Comparison of ENCODE assay signal across 14 mouse cellular contexts in the genomic region with DNA sequence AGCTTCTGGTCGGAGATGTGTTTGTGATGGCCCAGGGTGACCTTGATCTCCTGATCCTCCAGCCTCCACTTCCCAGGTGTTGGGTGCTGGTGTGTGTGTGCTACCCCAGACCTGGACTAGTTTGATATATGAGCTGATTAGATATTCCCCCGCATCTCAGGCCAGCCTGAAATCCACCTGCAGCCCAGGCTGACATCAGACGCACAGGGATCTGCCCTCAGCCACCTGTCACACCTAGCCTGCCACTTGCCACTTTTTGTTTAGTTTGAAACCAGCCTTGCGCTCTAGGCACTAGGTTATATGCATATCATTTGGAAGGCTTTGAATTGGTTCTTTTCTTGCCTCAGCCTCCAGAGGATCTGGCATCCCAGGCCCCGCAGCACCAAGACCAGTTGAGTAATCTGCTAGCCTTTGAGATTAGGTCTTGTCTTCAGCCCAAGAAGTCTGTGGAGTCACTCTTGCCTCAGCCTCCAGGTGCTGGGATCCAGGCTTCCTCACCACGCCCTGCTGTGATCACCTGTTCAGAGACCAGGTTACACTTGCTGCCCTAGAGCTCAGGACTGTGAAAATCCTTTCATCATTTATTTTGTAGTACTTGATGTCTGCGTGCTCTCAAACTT. TPM values are rescaled to one million over a fixed set of nuclear protein-coding genes. Genes with fewer than 3 reads are reported as not detected.
"Had no signal": no experiment of that assay in that cellular context is flagged by ENCODE, and none has a peak within 500 bp of the region (broad histone marks: within the 10 kb centered on the region; RNA-seq: fewer than 3 reads in every experiment).

No protein-coding gene starts in this region.

- H3K36me3 ChIP-seq: midbrain, embryonic 13.5 days had no signal

- H3K4me1 ChIP-seq: midbrain, embryonic 13.5 days had no signal

- H3K27ac ChIP-seq: kidney, embryonic 15.5 days; limb, embryonic 15.5 days; liver, embryonic 14.5 days; midbrain, embryonic 13.5 days had no signal

- DNase-seq: kidney, postnatal 14 days; layer of hippocampus, postnatal 36 days; lung, adult 18-20 months; right cerebral cortex, postnatal 14 days; thymus, adult 18-20 months; thymus, postnatal 25 days had no signal

- H3K4me3 ChIP-seq: kidney, embryonic 15.5 days; limb, embryonic 15.5 days; midbrain, embryonic 13.5 days had no signal

- H3K27me3 ChIP-seq: kidney, embryonic 15.5 days; limb, embryonic 15.5 days; midbrain, embryonic 13.5 days had no signal

RNA-seq across cellular contexts. Expression of a gene that starts 34.5 kb away (rescaled TPM):
- total RNA-seq: megakaryocyte progenitor cell, adult 5-6 weeks; midbrain, postnatal 0 days had no signal
- polyA plus RNA-seq: limb, embryonic 11.5 days; limb, embryonic 15.5 days; stomach, embryonic 14.5 days had no signal
